ENCODE assay signal across 25 mouse cellular contexts in genomic region chr10:97807947-97808346, GRCm38 (mm10).
A peak's percentile ranks its signal among the peaks of the same experiment; 100 is the strongest.
DNase-seq lines count a peak whose midpoint lies in the region; ATAC-seq and TF ChIP-seq lines count a peak whose summit lies in the region.
"Had no signal": no experiment of that assay in that cellular context is flagged by ENCODE, and none has a peak within 500 bp of the region (broad histone marks: within the 10 kb centered on the region; RNA-seq: fewer than 3 reads in every experiment).

No protein-coding gene starts in this region.

- no peak for TF ChIP-seq CTCF in brain, embryonic 14.5 days (IDR thresholded peaks at IDR 0.05; ENCODE audit: borderline replicate concordance, extremely low read depth, insufficient read depth, insufficient read length)
- TF ChIP-seq CTCF in forebrain, postnatal 0 days (IDR thresholded peaks at IDR 0.05; ENCODE audit: low read depth): no peak

- H3K27ac ChIP-seq in forebrain, embryonic 15.5 days (replicated peaks): peak overlapping the region; percentile 37; the same call in 1 of the 2 replicates
- no peak overlapping the region for H3K27ac ChIP-seq in forebrain, embryonic 10.5 days
- no peak overlapping the region for H3K27ac ChIP-seq in forebrain, postnatal 0 days (ENCODE audit: low read depth, low read length)
- H3K27ac ChIP-seq: embryonic facial prominence, embryonic 10.5 days; embryonic facial prominence, embryonic 13.5 days; hindbrain, embryonic 12.5 days; hindbrain, embryonic 15.5 days had no signal

- no peaks in the 10 kb centered on the region for H3K9me3 ChIP-seq in forebrain, embryonic 15.5 days
- H3K9me3 ChIP-seq in forebrain, embryonic 10.5 days: no peaks in the 10 kb centered on the region
- no peaks in the 10 kb centered on the region for H3K9me3 ChIP-seq in forebrain, postnatal 0 days (ENCODE audit: low read length)
- H3K9me3 ChIP-seq: embryonic facial prominence, embryonic 10.5 days; embryonic facial prominence, embryonic 13.5 days; hindbrain, embryonic 12.5 days; hindbrain, embryonic 15.5 days had no signal

- no peak overlapping the region for H3K9ac ChIP-seq in forebrain, embryonic 15.5 days (replicated peaks)
- H3K9ac ChIP-seq in forebrain, postnatal 0 days: no peak overlapping the region
- H3K9ac ChIP-seq: embryonic facial prominence, embryonic 13.5 days; hindbrain, embryonic 12.5 days; hindbrain, embryonic 15.5 days had no signal

- ATAC-seq in forebrain, embryonic 15.5 days (replicated peaks): no peak; the same call in 1 of the 2 replicates
- peak; percentile 36; the same call in 1 of the 2 replicates for ATAC-seq in forebrain, postnatal 0 days
- ATAC-seq: activated CD4-positive, CD25-positive, alpha-beta regulatory T cell, adult 4 months; intestine, postnatal 0 days had no signal

- H3K4me3 ChIP-seq in forebrain, embryonic 15.5 days: no peak overlapping the region
- H3K4me3 ChIP-seq in forebrain, embryonic 10.5 days: no peak overlapping the region
- no peak overlapping the region for H3K4me3 ChIP-seq in forebrain, postnatal 0 days (ENCODE audit: low read depth, low read length)
- H3K4me3 ChIP-seq: embryonic facial prominence, embryonic 10.5 days; embryonic facial prominence, embryonic 13.5 days; erythroblast, embryonic 14.5 days; hindbrain, embryonic 12.5 days; hindbrain, embryonic 15.5 days had no signal

- no peaks in the 10 kb centered on the region for H3K36me3 ChIP-seq in forebrain, embryonic 15.5 days
- no peaks in the 10 kb centered on the region for H3K36me3 ChIP-seq in forebrain, embryonic 10.5 days (replicated peaks)
- no peaks in the 10 kb centered on the region for H3K36me3 ChIP-seq in forebrain, postnatal 0 days (ENCODE audit: insufficient read depth)
- H3K36me3 ChIP-seq: embryonic facial prominence, embryonic 10.5 days; embryonic facial prominence, embryonic 13.5 days; hindbrain, embryonic 12.5 days; hindbrain, embryonic 15.5 days had no signal

- H3K27me3 ChIP-seq in forebrain, embryonic 15.5 days: no peaks in the 10 kb centered on the region
- no peaks in the 10 kb centered on the region for H3K27me3 ChIP-seq in forebrain, embryonic 10.5 days (ENCODE audit: poor library complexity, severe bottlenecking)
- H3K27me3 ChIP-seq in forebrain, postnatal 0 days (ENCODE audit: insufficient read depth, low read length): no peaks in the 10 kb centered on the region
- H3K27me3 ChIP-seq: embryonic facial prominence, embryonic 13.5 days; hindbrain, embryonic 12.5 days; hindbrain, embryonic 15.5 days had no signal

- no peak for DNase-seq in forebrain, embryonic 10.5 days (ENCODE audit: extremely low spot score, low spot score)
- peak; percentile 18 for DNase-seq in layer of hippocampus, adult 9-10 months (ENCODE audit: low spot score)
- no peak for DNase-seq in layer of hippocampus, adult 11-12 months (ENCODE audit: low spot score)
- peak; percentile 37 for DNase-seq in brain, embryonic 14.5 days (ENCODE audit: low read depth)
- no peak for DNase-seq in forebrain, postnatal 0 days
- no peak for DNase-seq in adrenal gland, postnatal 36 days
- DNase-seq in kidney, postnatal 4 days: no peak
- DNase-seq: adrenal gland, adult 8-10 months; adrenal gland, postnatal 25 days; cerebellum, adult 11-12 months; cerebellum, adult 8-10 months; cerebellum, postnatal 10 days; cerebellum, postnatal 36 days; embryo, embryonic 11 days; gastrocnemius, postnatal 10 days; gastrocnemius, postnatal 36 days had no signal

- 0 out of 2 replicates have a peak, but pooled peaks cover 2% of the 10 kb centered on the region for H3K4me1 ChIP-seq in forebrain, embryonic 15.5 days
- no peaks in the 10 kb centered on the region for H3K4me1 ChIP-seq in forebrain, embryonic 10.5 days
- H3K4me1 ChIP-seq in forebrain, postnatal 0 days (ENCODE audit: insufficient read depth): no peaks in the 10 kb centered on the region
- H3K4me1 ChIP-seq: embryonic facial prominence, embryonic 10.5 days; embryonic facial prominence, embryonic 13.5 days; hindbrain, embryonic 12.5 days; hindbrain, embryonic 15.5 days had no signal

- no peak for TF ChIP-seq POLR2A in brain, embryonic 14.5 days (IDR thresholded peaks at IDR 0.05; ENCODE audit: borderline replicate concordance, extremely low read depth, insufficient read depth, insufficient read length, poor library complexity, severe bottlenecking)

- 64% methylated on average over 2 of the region's 2 CpGs for WGBS in forebrain, embryonic 15.5 days
- WGBS in forebrain, embryonic 10.5 days: 90% methylated on average over 2 of the region's 2 CpGs
- 50% methylated on average over 2 of the region's 2 CpGs for WGBS in forebrain, postnatal 0 days

- no peak overlapping the region for H3K4me2 ChIP-seq in forebrain, embryonic 15.5 days (replicated peaks)
- H3K4me2 ChIP-seq in forebrain, postnatal 0 days (ENCODE audit: low read depth): no peak overlapping the region
- H3K4me2 ChIP-seq: embryonic facial prominence, embryonic 13.5 days; heart, embryonic 11.5 days; hindbrain, embryonic 12.5 days; hindbrain, embryonic 15.5 days had no signal

Comparison
In these comparisons a context has a peak if more than half of its experiments do, and no peak if none do; other contexts are left out.
1. DNase-seq: peak in layer of hippocampus, adult 9-10 months (single experiment) and brain, embryonic 14.5 days (single experiment); none in forebrain, embryonic 10.5 days (single experiment), layer of hippocampus, adult 11-12 months (single experiment), forebrain, postnatal 0 days (single experiment), adrenal gland, postnatal 36 days (0 of 2) and kidney, postnatal 4 days (0 of 2).